Mouse (Mus musculus): ENCODE results near the gene Stat4. TPM values are rescaled to one million over a fixed set of nuclear protein-coding genes. Genes with fewer than 3 reads are reported as not detected.

The Stat4 gene
- 0.86 and 0.95 TPM in 2 replicates for polyA plus RNA-seq (2014; fragmentation: Nextera tagmentation; extraction: Ambion mirVana)

DNA sequence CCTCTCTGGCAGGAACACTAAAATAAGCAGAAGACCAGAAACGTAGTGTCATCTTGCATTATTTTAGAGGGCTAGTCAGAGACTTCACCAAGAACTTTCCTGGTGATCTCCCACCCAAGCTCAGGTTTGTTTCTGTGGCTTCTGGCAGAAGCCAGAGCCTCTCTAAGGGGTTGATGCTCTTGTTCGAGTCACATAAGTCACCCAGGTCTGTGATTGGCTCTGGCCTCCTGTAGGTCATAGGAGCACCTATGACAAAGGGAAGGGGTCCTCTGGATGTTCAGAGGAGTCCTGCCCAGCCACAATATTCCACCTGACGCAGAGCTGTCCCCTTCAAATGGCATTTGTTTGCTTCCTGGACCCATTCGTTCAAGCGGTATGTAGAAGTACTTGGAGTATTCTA, at the start of gene Stat4:
TSS of gene Stat4 (plus strand) at position 301 of the 400 bp plus-strand sequence.
- Histone ChIP-seq H3K4me2 (replicated peaks; ENCODE audit: low read depth, low read length) (no peak within 1 kb of the TSS), H3K36me3 (ENCODE audit: control insufficient read depth, insufficient read depth, low read length) (no peaks in the 10 kb centered on the region), H3K9me3 (ENCODE audit: control insufficient read depth, low read length) (no peaks in the 10 kb centered on the region), H3K4me1 (ENCODE audit: control insufficient read depth, insufficient read depth, low read length) (no peaks in the 10 kb centered on the region), H3K27ac (ENCODE audit: low read depth, low read length) (no peak within 1 kb of the TSS), H3K4me3 (ENCODE audit: low read length) (no peak within 1 kb of the TSS), H3K27me3 (ENCODE audit: control insufficient read depth, insufficient read depth, low read length) (no peaks in the 10 kb centered on the region), H3K9ac (ENCODE audit: low read depth, low read length) (no peak within 1 kb of the TSS)
- WGBS: 92% methylated on average over 5 of the region's 5 CpGs
- no peak for ATAC-seq (ENCODE audit: low FRiP score, low TSS enrichment)

DNA sequence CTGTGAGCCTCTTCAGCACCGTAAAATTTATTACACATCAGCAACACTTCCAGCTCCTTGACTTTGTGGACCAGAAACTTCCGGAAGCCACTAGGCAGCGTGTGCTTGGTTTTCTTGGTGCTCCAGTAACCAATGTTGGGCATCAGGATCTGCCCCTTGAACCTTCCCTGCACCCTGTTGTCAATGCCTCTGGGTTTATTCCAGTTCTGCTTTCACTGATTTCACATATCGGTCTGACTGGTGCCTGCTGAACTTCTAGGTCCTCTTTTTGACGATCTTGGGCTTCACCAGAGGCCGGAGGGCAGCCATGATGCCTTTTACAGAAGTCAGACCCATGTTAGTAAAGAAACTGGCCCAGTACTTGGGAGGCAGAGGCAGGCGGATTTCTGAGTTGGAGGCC, 48.6 kb upstream of the Stat4 start:
- Histone ChIP-seq H3K9me3 (ENCODE audit: control insufficient read depth, low read length) (no peaks in the 10 kb centered on the region; the same call in 1 of the 2 replicates), H3K27me3 (ENCODE audit: control insufficient read depth, insufficient read depth, low read length) (no peaks in the 10 kb centered on the region), H3K9ac (ENCODE audit: low read depth, low read length) (no peak overlapping the region), H3K4me2 (replicated peaks; ENCODE audit: low read depth, low read length) (no peak overlapping the region), H3K4me3 (ENCODE audit: low read length) (no peak overlapping the region), H3K36me3 (ENCODE audit: control insufficient read depth, insufficient read depth, low read length) (no peaks in the 10 kb centered on the region), H3K27ac (ENCODE audit: low read depth, low read length) (no peak overlapping the region), H3K4me1 (ENCODE audit: control insufficient read depth, insufficient read depth, low read length) (0 out of 2 replicates have a peak, but pooled peaks cover 3% of the 10 kb centered on the region)
- WGBS: 83% methylated on average over 7 of the region's 7 CpGs
- ATAC-seq (ENCODE audit: low FRiP score, low TSS enrichment): no peak

DNA sequence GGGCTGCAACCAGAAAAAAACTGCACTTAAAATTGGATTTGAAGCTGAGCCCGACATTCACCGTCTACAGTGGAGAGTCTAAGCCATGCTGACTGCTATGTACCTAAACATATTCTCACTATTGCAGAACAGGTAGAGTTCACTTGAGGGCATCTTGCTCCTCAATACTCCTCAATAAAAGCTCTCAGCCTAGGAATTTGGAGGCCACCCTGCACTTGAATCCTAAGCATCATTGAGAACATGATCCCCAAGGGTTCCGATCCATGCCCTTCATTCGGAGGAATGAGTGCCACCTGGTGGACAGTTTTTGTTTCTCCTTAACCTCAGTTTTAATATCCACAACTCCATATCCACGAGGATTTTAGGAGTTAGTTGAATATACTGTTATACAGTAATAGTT, 42.2 kb upstream of the Stat4 start:
- ATAC-seq (ENCODE audit: low FRiP score, low TSS enrichment): no peak; the same call in 1 of the 2 replicates
- WGBS: 45% methylated on average over 5 of the region's 5 CpGs

DNA sequence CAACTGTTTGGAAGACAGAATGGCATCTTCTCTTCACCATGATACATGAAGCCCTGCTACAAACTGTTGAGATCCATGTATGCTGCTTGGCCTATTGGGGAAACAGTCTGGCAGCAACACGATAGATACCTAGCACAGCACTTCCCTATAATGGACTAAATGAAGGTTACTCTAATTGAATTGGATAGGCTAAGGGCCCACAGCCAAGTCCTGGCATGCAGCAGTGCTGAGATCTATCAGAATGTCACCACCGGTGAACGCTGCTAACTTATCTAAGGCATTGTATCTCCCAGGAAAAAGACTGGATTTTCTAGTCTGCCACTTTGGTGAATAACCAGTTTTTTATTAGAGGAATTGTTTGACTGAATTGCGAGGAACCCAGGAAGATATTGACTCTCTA, 39.8 kb upstream of the Stat4 start:
- Histone ChIP-seq H3K9ac (ENCODE audit: low read depth, low read length) (no peak overlapping the region), H3K4me1 (ENCODE audit: control insufficient read depth, insufficient read depth, low read length) (no peaks in the 10 kb centered on the region), H3K36me3 (ENCODE audit: control insufficient read depth, insufficient read depth, low read length) (no peaks in the 10 kb centered on the region), H3K9me3 (ENCODE audit: control insufficient read depth, low read length) (no peaks in the 10 kb centered on the region), H3K27ac (ENCODE audit: low read depth, low read length) (no peak overlapping the region), H3K4me2 (replicated peaks; ENCODE audit: low read depth, low read length) (no peak overlapping the region), H3K4me3 (ENCODE audit: low read length) (no peak overlapping the region), H3K27me3 (ENCODE audit: control insufficient read depth, insufficient read depth, low read length) (no peaks in the 10 kb centered on the region)
- no peak for ATAC-seq (ENCODE audit: low FRiP score, low TSS enrichment)
- 87% methylated on average over 4 of the region's 4 CpGs for WGBS

More for the DNA sequence above, 42.2 kb upstream of the Stat4 start:
- Histone ChIP-seq H3K4me3 (ENCODE audit: low read length) (no peak overlapping the region), H3K9ac (ENCODE audit: low read depth, low read length) (no peak overlapping the region), H3K4me2 (replicated peaks; ENCODE audit: low read depth, low read length) (no peak overlapping the region), H3K4me1 (ENCODE audit: control insufficient read depth, insufficient read depth, low read length) (no peaks in the 10 kb centered on the region), H3K27ac (ENCODE audit: low read depth, low read length) (no peak overlapping the region), H3K27me3 (ENCODE audit: control insufficient read depth, insufficient read depth, low read length) (no peaks in the 10 kb centered on the region), H3K9me3 (ENCODE audit: control insufficient read depth, low read length) (no peaks in the 10 kb centered on the region; the same call in 1 of the 2 replicates), H3K36me3 (ENCODE audit: control insufficient read depth, insufficient read depth, low read length) (no peaks in the 10 kb centered on the region)

DNA sequence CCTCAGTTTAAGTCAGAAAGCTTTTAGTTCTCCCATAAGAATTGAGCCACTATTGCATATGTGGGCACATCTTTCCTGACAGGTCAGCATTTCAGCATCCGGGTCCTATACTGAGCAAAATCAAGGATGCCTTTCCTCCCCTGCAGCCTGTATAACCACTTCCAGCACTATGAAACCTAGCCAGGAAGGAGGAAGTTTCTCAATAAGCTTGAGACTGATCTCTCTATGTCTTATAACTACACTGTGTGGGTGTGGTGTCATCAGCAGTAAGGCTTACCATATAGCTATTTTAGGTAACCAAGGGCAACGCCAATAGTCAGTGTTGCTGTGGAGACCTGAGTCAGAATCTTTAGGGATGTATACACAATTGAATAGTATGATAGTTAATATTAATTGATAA, 22.3 kb upstream of the Stat4 start:
- H3K9me3 ChIP-seq (ENCODE audit: control insufficient read depth, low read length): no peaks in the 10 kb centered on the region
- no peaks in the 10 kb centered on the region for H3K4me1 ChIP-seq (ENCODE audit: control insufficient read depth, insufficient read depth, low read length)
- H3K36me3 ChIP-seq (ENCODE audit: control insufficient read depth, insufficient read depth, low read length): no peaks in the 10 kb centered on the region
- no peak overlapping the region for H3K4me2 ChIP-seq (replicated peaks; ENCODE audit: low read depth, low read length)
- no peak overlapping the region for H3K27ac ChIP-seq (ENCODE audit: low read depth, low read length)
- no peak overlapping the region for H3K4me3 ChIP-seq (ENCODE audit: low read length)
- no peak for ATAC-seq (ENCODE audit: low FRiP score, low TSS enrichment)
- WGBS: over 99% methylated on average over 2 of the region's 2 CpGs
- H3K9ac ChIP-seq (ENCODE audit: low read depth, low read length): no peak overlapping the region
- H3K27me3 ChIP-seq (ENCODE audit: control insufficient read depth, insufficient read depth, low read length): no peaks in the 10 kb centered on the region

DNA sequence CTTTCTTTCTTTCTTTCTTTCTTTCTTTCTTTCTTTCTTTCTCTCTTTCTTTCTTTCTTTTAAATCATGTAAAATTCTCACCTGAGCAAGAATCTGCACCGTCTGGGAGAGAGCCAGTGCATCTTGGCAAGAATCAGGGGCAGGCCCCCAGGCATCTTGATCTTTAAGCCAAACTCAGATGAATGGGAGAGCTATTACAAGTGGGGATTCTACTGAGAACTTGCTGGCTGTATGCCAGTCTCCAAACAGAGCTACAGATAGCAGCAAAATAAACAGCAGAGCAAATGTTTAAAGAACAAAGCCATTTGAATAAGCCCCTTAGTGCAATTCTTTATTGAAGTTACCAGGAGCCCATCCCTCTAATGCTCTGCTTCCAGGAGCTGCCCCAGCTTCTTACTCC, 18.0 kb upstream of the Stat4 start:
- H3K4me3 ChIP-seq (ENCODE audit: low read length): no peak overlapping the region
- H3K4me1 ChIP-seq (ENCODE audit: control insufficient read depth, insufficient read depth, low read length): no peaks in the 10 kb centered on the region
- no peaks in the 10 kb centered on the region for H3K9me3 ChIP-seq (ENCODE audit: control insufficient read depth, low read length)
- no peak overlapping the region for H3K9ac ChIP-seq (ENCODE audit: low read depth, low read length)
- no peak overlapping the region for H3K27ac ChIP-seq (ENCODE audit: low read depth, low read length)
- no peaks in the 10 kb centered on the region for H3K27me3 ChIP-seq (ENCODE audit: control insufficient read depth, insufficient read depth, low read length)
- no peak overlapping the region for H3K4me2 ChIP-seq (replicated peaks; ENCODE audit: low read depth, low read length)
- ATAC-seq (ENCODE audit: low FRiP score, low TSS enrichment): no peak
- no peaks in the 10 kb centered on the region for H3K36me3 ChIP-seq (ENCODE audit: control insufficient read depth, insufficient read depth, low read length)
- 35% methylated on average over 1 of the region's 1 CpGs for WGBS

DNA sequence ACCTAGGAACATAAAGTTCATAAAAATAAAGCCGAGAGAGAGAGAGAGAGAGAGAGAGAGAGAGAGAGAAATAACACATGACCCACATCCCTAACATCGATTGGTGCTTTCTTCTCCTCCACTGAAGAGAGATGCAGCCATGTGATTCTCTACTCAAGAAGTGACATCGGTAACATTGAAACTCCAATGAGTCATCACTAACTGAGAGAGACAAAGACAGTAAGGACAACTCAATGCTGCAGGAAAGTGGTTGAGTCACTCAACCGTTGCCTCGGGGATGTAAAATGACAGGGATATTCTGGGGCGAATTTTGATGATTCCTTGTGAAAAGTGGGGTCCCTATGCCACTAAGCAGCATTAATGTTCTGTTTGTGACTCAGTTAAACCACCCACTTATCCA, 16.8 kb upstream of the Stat4 start:
- Histone ChIP-seq H3K27ac (ENCODE audit: low read depth, low read length) (no peak overlapping the region), H3K4me2 (replicated peaks; ENCODE audit: low read depth, low read length) (no peak overlapping the region), H3K36me3 (ENCODE audit: control insufficient read depth, insufficient read depth, low read length) (no peaks in the 10 kb centered on the region), H3K27me3 (ENCODE audit: control insufficient read depth, insufficient read depth, low read length) (no peaks in the 10 kb centered on the region), H3K9me3 (ENCODE audit: control insufficient read depth, low read length) (no peaks in the 10 kb centered on the region), H3K4me3 (ENCODE audit: low read length) (no peak overlapping the region), H3K9ac (ENCODE audit: low read depth, low read length) (no peak overlapping the region), H3K4me1 (ENCODE audit: control insufficient read depth, insufficient read depth, low read length) (no peaks in the 10 kb centered on the region)
- WGBS: 84% methylated on average over 6 of the region's 6 CpGs
- ATAC-seq (ENCODE audit: low FRiP score, low TSS enrichment): no peak

DNA sequence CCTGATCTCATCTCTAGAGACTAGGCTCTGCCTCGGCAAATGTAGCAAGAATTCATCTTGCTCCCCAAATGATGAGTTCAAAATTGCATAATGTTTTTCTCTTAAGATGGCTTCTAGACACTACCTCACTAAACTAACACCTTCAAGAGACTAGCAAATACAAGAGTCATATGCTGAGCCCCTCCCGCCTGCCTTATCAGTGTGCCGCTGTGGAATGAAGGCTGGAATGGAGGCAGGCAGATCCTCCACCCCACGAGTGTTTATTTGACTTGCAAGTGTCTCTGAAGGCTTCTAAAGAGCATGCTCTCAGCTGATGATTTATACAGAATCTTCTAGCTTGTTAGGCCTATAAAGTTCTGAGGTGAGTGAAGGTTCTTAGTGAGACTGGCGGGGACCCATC, 11.4 kb upstream of the Stat4 start:
- Histone ChIP-seq H3K4me1 (ENCODE audit: control insufficient read depth, insufficient read depth, low read length) (no peaks in the 10 kb centered on the region), H3K4me2 (replicated peaks; ENCODE audit: low read depth, low read length) (no peak overlapping the region), H3K27ac (ENCODE audit: low read depth, low read length) (no peak overlapping the region), H3K9ac (ENCODE audit: low read depth, low read length) (no peak overlapping the region), H3K27me3 (ENCODE audit: control insufficient read depth, insufficient read depth, low read length) (no peaks in the 10 kb centered on the region), H3K4me3 (ENCODE audit: low read length) (no peak overlapping the region), H3K9me3 (ENCODE audit: control insufficient read depth, low read length) (no peaks in the 10 kb centered on the region), H3K36me3 (ENCODE audit: control insufficient read depth, insufficient read depth, low read length) (no peaks in the 10 kb centered on the region)
- ATAC-seq (ENCODE audit: low FRiP score, low TSS enrichment): no peak
- WGBS: 78% methylated on average over 5 of the region's 5 CpGs

DNA sequence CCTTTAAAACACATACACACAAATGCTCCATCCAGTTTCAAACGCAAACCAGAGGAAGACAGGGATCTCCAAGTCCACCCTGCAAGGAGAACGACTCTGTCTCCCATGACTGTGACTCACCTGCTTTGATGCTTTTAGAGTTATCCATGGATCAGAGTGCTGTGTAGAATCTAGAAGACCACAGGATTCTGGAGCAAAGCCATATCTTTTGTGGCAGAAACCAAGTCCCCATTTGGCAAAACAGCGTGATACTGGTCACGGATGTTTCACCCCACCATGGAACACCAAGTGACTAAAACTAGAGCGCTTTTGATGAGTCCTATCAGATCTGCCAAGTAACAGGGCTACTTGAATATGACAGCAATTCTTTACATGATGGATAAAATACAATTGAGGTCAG, 7.9 kb upstream of the Stat4 start:
- no peaks in the 10 kb centered on the region for H3K27me3 ChIP-seq (ENCODE audit: control insufficient read depth, insufficient read depth, low read length)
- no peak overlapping the region for H3K9ac ChIP-seq (ENCODE audit: low read depth, low read length)
- 92% methylated on average over 5 of the region's 5 CpGs for WGBS
- H3K36me3 ChIP-seq (ENCODE audit: control insufficient read depth, insufficient read depth, low read length): no peaks in the 10 kb centered on the region
- ATAC-seq (ENCODE audit: low FRiP score, low TSS enrichment): no peak
- no peak overlapping the region for H3K4me2 ChIP-seq (replicated peaks; ENCODE audit: low read depth, low read length)
- no peaks in the 10 kb centered on the region for H3K4me1 ChIP-seq (ENCODE audit: control insufficient read depth, insufficient read depth, low read length)
- H3K27ac ChIP-seq (ENCODE audit: low read depth, low read length): no peak overlapping the region
- H3K4me3 ChIP-seq (ENCODE audit: low read length): no peak overlapping the region
- no peaks in the 10 kb centered on the region for H3K9me3 ChIP-seq (ENCODE audit: control insufficient read depth, low read length)

Measured in kidney, embryonic 14.5 days (tissue).